Mouse (Mus musculus) heart, embryonic 14.5 days (tissue): Measurements from ENCODE around the gene Rgs9bp. TPM values are rescaled to one million over a fixed set of nuclear protein-coding genes. Genes with fewer than 3 reads are reported as not detected.

Experiments used
- ATAC-seq: fragments of 200-750 bp; cut with Nextera tagmentation; 2 replicates; pipeline ENCODE4 v1.8.0; 2017; ENCODE audit warnings: low read depth, moderate TSS enrichment; ENCODE audit not compliant: insufficient number of reproducible peaks, insufficient read depth, low FRiP score
- H3K27ac ChIP-seq, 2 experiments: fragments of 200-500 bp in 1 of 2; fragments of 300-500 bp in 1 of 2; sonication (generic) in 1 of 2; replicated peaks in 1 of 2; 2 replicates each; pipeline ENCODE4 v1.5.1; 2012 to 2014; ENCODE audit warnings: low read depth in 2 of 2, low read length in 2 of 2, control low read depth in 1 of 2, mild to moderate bottlenecking in 1 of 2, mixed read lengths in 1 of 2; ENCODE audit not compliant: control insufficient read depth in 1 of 2, insufficient read depth in 1 of 2
- H3K27me3 ChIP-seq: fragments of 300-500 bp; sonication (generic); 2 replicates; pipeline ENCODE4 v1.6.1; 2014; ENCODE audit warnings: mild to moderate bottlenecking, low read length, control low read depth; ENCODE audit not compliant: control insufficient read depth, insufficient read depth
- H3K36me3 ChIP-seq: fragments of 300-500 bp; sonication (generic); 2 replicates; pipeline ENCODE4 v1.6.1; 2014; ENCODE audit warnings: mild to moderate bottlenecking, control low read depth, low read length, mixed read lengths; ENCODE audit not compliant: control insufficient read depth, insufficient read depth
- H3K4me1 ChIP-seq, 2 experiments: fragments of 200-500 bp in 1 of 2; fragments of 300-500 bp in 1 of 2; sonication (generic) in 1 of 2; 2 replicates each; pipeline ENCODE4 v1.6.1; 2012 to 2014; ENCODE audit warnings: low read length in 2 of 2, control low read depth in 1 of 2, mixed read lengths in 1 of 2; ENCODE audit not compliant: control insufficient read depth in 2 of 2, insufficient read depth in 2 of 2
- H3K4me2 ChIP-seq: fragments of 300-500 bp; sonication (generic); 2 replicates; pipeline ENCODE4 v1.6.1; 2014; ENCODE audit warnings: mild to moderate bottlenecking, low read length
- H3K4me3 ChIP-seq, 2 experiments: fragments of 200-500 bp in 1 of 2; fragments of 300-500 bp in 1 of 2; sonication (generic) in 1 of 2; 2 replicates each; pipeline ENCODE4 v1.5.1; 2012 to 2014; ENCODE audit warnings: low read length in 2 of 2, mild to moderate bottlenecking in 2 of 2, control low read depth in 1 of 2, low read depth in 1 of 2, moderate library complexity in 1 of 2; ENCODE audit not compliant: control insufficient read depth in 1 of 2, insufficient read depth in 1 of 2
- H3K9ac ChIP-seq: fragments of 300-500 bp; sonication (generic); 2 replicates; pipeline ENCODE4 v1.6.1; 2014; ENCODE audit warnings: mild to moderate bottlenecking, low read length
- H3K9me3 ChIP-seq: fragments of 300-500 bp; sonication (generic); 2 replicates; pipeline ENCODE4 v1.6.1; 2016; ENCODE audit warnings: low read length, control low read depth; ENCODE audit not compliant: control insufficient read depth
- WGBS: fragments of 180-500 bp; shearing (Covaris S2); extraction: QIAGEN DNeasy Blood & Tissue Kit; methylation state at CpG from one replicate; pipeline ENCODE4 v1.1.7; 2014; 5-methylcytosine and 5-hydroxymethylcytosine counted together
- polyA plus RNA-seq: library from polyadenylated mRNA; unstranded; fragments of >200 nt; fragmentation: Nextera tagmentation; extraction: Ambion mirVana; gene quantifications from 2 replicates; pipeline ENCODE4 v1.2.1, GENCODE M21; 2014

The Rgs9bp gene
- polyA plus RNA-seq, 1 experiment from 2014 or later: 0.43 TPM

DNA sequence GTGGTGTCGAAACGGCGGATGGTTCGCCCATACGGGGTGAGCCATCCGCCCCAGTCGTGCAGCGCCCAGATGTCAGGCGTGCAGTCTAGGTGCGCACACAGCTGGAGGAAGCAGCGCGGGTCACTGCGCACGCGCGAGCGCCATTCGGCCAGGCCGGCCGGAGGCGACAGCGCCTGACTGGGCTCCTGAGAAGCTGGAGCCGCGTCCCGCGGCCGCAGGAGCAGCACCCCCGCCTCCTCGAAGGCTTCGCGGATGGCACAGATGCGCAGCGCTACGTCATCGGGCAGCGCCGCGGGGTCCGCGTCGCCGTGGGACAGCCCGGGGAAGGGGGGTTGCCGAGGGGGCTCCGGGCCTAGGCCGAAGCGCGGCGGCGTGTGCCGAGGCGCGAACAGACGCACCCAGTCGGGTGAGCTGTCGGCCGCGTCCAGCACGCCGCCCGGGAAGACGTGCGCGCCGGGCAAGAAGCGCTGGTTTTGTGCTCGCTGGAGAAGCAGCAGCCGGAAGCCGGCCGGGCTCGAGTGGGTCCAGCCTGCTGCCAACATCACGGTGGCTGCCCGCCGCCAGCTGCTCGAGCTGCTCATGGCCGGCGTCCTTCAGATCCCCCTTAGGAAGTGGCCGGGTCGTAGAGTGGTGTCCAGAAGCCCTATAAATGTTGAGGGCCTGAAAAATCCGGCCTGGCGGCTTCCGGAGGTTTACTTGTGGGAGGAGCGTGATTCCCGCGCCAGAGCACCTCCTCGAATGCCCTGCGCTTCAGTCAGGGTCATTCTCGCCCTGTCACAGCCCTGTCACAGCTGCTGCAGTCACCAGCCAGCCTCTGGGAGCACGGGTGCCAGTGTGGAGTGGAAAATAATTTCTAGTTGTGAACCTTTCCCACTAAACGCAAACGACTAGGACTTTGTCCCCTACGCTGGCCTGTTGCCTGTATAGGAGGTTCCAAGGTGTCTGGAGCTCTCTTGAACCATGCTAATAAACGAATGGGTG lies 29.9 kb downstream of the Rgs9bp start:
- H3K9me3 ChIP-seq: no peaks in the 10 kb centered on the region
- peak; percentile 91 for ATAC-seq
- under 1% methylated on average over 93 of the region's 93 CpGs for WGBS
- H3K27me3 ChIP-seq: no peaks in the 10 kb centered on the region
- H3K4me2 ChIP-seq: peak overlapping the region; percentile 94
- peaks cover 2 to 8% of the 10 kb centered on the region in 2 experiments; a peak in 3 of 4 replicates for H3K4me1 ChIP-seq
- peak overlapping the region; percentile 96 for H3K9ac ChIP-seq
- H3K4me3 ChIP-seq: peak overlapping the region; percentile 77 to 84
- peak overlapping the region; percentile 99 for H3K27ac ChIP-seq
- peaks cover 17% of the 10 kb centered on the region for H3K36me3 ChIP-seq

GRCm38 (mm10) chr7:35554605-35555175 lies 30.7 kb downstream of the Rgs9bp start:
- Histone ChIP-seq H3K36me3 (peaks cover 25% of the 10 kb centered on the region), H3K9me3 (no peaks in the 10 kb centered on the region), H3K4me1 (peaks cover 2 to 8% of the 10 kb centered on the region in 2 experiments; a peak in 3 of 4 replicates), H3K4me2 (peak overlapping the region; percentile 94), H3K27ac (peak overlapping the region; percentile 99), H3K9ac (peak overlapping the region; percentile 96), H3K27me3 (no peaks in the 10 kb centered on the region), H3K4me3 (peak overlapping the region; percentile 77 to 84)
- peak; percentile 23; the same call in 1 of the 2 replicates for ATAC-seq
- WGBS: 5% methylated on average over 28 of the region's 28 CpGs

- Histone ChIP-seq H3K4me3 (peak overlapping the region; percentile 77 to 84), H3K9ac (peak overlapping the region; percentile 96), H3K27me3 (no peaks in the 10 kb centered on the region), H3K9me3 (no peaks in the 10 kb centered on the region), H3K27ac (no peak overlapping the region), H3K4me2 (peak overlapping the region; percentile 94), H3K4me1 (peaks cover 2 to 8% of the 10 kb centered on the region in 2 experiments; a peak in 3 of 4 replicates), H3K36me3 (peaks cover 32% of the 10 kb centered on the region)
- ATAC-seq: no peak
- WGBS: 70% methylated on average over 10 of the region's 10 CpGs
These were observed 31.4 kb downstream of the Rgs9bp start for GRCm38 (mm10) chr7:35553751-35554604.

- no peak overlapping the region for H3K4me2 ChIP-seq
- no peak overlapping the region for H3K27ac ChIP-seq
- ATAC-seq: no peak
- no peaks in the 10 kb centered on the region for H3K9me3 ChIP-seq
- no peak overlapping the region for H3K9ac ChIP-seq
- no peaks in the 10 kb centered on the region for H3K27me3 ChIP-seq
- no peak overlapping the region for H3K4me3 ChIP-seq
- WGBS: 39% methylated on average over 4 of the region's 4 CpGs
- H3K36me3 ChIP-seq: peaks cover 46% of the 10 kb centered on the region
- no peaks in the 10 kb centered on the region for H3K4me1 ChIP-seq
These were observed 39.5 kb downstream of the Rgs9bp start for GRCm38 (mm10) chr7:35545881-35546280.

DNA sequence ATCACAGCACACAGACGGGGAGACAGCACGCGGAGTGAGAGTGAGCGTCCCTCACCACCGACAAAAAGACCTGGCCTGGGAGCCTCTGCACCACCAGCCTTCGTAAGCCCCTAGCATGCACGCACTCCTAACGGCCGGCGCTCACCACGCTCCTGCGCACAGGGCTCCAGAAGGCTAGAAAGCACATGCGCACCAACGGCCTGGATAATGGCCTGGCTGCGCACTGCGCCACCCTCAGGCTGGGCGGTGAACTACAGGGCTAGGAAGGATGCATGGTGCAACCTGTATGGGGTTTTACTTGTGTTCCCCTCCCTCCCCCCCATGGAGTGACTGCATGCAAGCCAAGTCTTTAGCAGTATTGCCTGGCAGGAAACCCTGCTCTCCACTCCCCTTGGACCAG lies 47.8 kb downstream of the Rgs9bp start, which contains the start of gene Tdrd12:
Gene Tdrd12 (minus strand): TSS at position 184 of the 400 bp plus-strand sequence.
- H3K4me3 ChIP-seq: no peak within 1 kb of the TSS
- no peaks in the 10 kb centered on the region for H3K36me3 ChIP-seq
- no peaks in the 10 kb centered on the region for H3K9me3 ChIP-seq
- no peaks in the 10 kb centered on the region for H3K4me1 ChIP-seq
- no peak for ATAC-seq
- H3K9ac ChIP-seq: no peak within 1 kb of the TSS
- H3K27me3 ChIP-seq: no peaks in the 10 kb centered on the region
- WGBS: 79% methylated on average over 17 of the region's 17 CpGs
- H3K27ac ChIP-seq: no peak within 1 kb of the TSS
- H3K4me2 ChIP-seq: no peak within 1 kb of the TSS

DNA sequence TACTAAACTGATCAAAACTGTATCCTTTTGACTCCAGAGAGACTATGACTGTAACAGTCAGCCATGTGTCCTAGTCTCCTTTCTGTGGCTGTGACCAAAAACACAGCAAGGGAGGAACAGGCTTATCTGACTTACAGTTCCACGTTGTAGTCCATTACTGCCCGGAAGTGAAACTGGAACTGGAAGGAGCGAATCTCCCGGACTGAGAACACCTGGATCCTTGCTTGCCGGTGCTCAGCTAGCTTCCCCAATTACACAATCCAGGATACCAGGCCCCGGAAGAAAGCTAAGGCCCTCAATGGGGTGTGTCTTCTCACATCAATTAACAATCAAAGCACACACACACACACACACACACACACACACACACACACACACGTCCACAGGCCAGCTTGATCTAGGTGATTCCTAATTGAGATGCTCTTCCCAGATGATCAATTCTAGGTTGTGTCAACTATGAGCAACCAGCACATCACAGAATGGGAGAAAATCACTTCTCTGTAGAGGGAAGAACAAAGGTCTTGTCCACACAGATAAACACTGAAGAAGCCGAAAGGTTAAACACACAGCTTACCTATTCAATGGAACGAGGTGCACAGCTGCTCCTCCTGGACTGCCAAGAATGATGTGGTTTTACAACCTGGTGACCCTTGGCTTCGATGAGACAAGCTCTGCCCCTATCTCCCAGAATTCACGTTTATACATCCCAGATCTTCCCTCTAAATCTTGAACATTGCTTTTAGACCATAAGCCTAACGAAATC lies 49.5 kb downstream of the Rgs9bp start:
- Histone ChIP-seq H3K9me3 (no peaks in the 10 kb centered on the region), H3K36me3 (no peaks in the 10 kb centered on the region), H3K27me3 (no peaks in the 10 kb centered on the region), H3K27ac (no peak overlapping the region), H3K9ac (no peak overlapping the region), H3K4me3 (no peak overlapping the region), H3K4me1 (no peaks in the 10 kb centered on the region), H3K4me2 (no peak overlapping the region)
- ATAC-seq: no peak
- 68% methylated on average over 12 of the region's 12 CpGs for WGBS
